Mouse (Mus musculus): ENCODE results near the gene Zbed6.

The Zbed6 gene

GRCm38 (mm10) chr1:133667721-133668120 is 7.0 kb upstream of the Zbed6 start:
- in situ Hi-C loops (cut with MboI; ENCODE audit: low pct_unique_long_range_greater_than_20kb in 1 of 2, low sequenced_read_pairs in 2 of 2, unreplicated experiment in 1 of 2): loop anchor here in 1 of 2 experiments (25.0 kb wide), 1 partner anchor 895 kb away; the partner anchor contains the start of gene Kdm5b

- in situ Hi-C loops (cut with MboI; ENCODE audit: low pct_unique_long_range_greater_than_20kb in 1 of 2, low sequenced_read_pairs in 2 of 2, unreplicated experiment in 1 of 2): loop anchor here in 1 of 2 experiments (25.0 kb wide), 1 partner anchor 897 kb away; the partner anchor contains the start of gene Kdm5b
Observed at GRCm38 (mm10) chr1:133665713-133666112, 5.0 kb upstream of the Zbed6 start.

- in situ Hi-C loops (cut with MboI; ENCODE audit: low pct_unique_long_range_greater_than_20kb in 1 of 2, low sequenced_read_pairs in 2 of 2, unreplicated experiment in 1 of 2): loop anchor here in 1 of 2 experiments (25.0 kb wide), 1 partner anchor 898 kb away; the partner anchor contains the start of gene Kdm5b
Observed at GRCm38 (mm10) chr1:133664203-133664970, 3.7 kb upstream of the Zbed6 start.

- in situ Hi-C loops (cut with MboI; ENCODE audit: low pct_unique_long_range_greater_than_20kb in 1 of 2, low sequenced_read_pairs in 2 of 2, unreplicated experiment in 1 of 2): loop anchor here in 1 of 2 experiments (25.0 kb wide), 1 partner anchor 899 kb away; the partner anchor contains the start of gene Kdm5b
Observed at GRCm38 (mm10) chr1:133663427-133663826, 2.7 kb upstream of the Zbed6 start.

- in situ Hi-C loops (cut with MboI; ENCODE audit: low pct_unique_long_range_greater_than_20kb in 1 of 2, low sequenced_read_pairs in 2 of 2, unreplicated experiment in 1 of 2): loop anchor here in 1 of 2 experiments (25.0 kb wide), 1 partner anchor 899 kb away; the partner anchor contains the start of gene Kdm5b
Observed at GRCm38 (mm10) chr1:133662941-133663340, 2.3 kb upstream of the Zbed6 start.

- in situ Hi-C loops (cut with MboI; ENCODE audit: low pct_unique_long_range_greater_than_20kb in 1 of 2, low sequenced_read_pairs in 2 of 2, unreplicated experiment in 1 of 2): loop anchor here in 1 of 2 experiments (25.0 kb wide), 1 partner anchor 901 kb away; the partner anchor contains the start of gene Kdm5b
Observed at GRCm38 (mm10) chr1:133661203-133661933, 683 bp upstream of the Zbed6 start, which contains the start of gene Gm38394. Gene Gm38394, minus strand, starts transcription at chr1:133661318.

GRCm38 (mm10) chr1:133658878-133659277 is 1.8 kb downstream of the Zbed6 start:
- in situ Hi-C loops (cut with MboI; ENCODE audit: low pct_unique_long_range_greater_than_20kb in 1 of 2, low sequenced_read_pairs in 2 of 2, unreplicated experiment in 1 of 2): loop anchor here in 1 of 2 experiments (25.0 kb wide), 1 partner anchor 903 kb away; the partner anchor contains the start of gene Kdm5b

- in situ Hi-C loops (cut with MboI; ENCODE audit: low pct_unique_long_range_greater_than_20kb in 1 of 2, low sequenced_read_pairs in 2 of 2, unreplicated experiment in 1 of 2): loop anchor here in 1 of 2 experiments (25.0 kb wide), 1 partner anchor 905 kb away; the partner anchor contains the start of gene Kdm5b
Observed at GRCm38 (mm10) chr1:133656811-133657210, 3.9 kb downstream of the Zbed6 start.

GRCm38 (mm10) chr1:133653033-133653432 is 7.7 kb downstream of the Zbed6 start:
- in situ Hi-C loops (cut with MboI; ENCODE audit: low pct_unique_long_range_greater_than_20kb in 1 of 2, low sequenced_read_pairs in 2 of 2, unreplicated experiment in 1 of 2): loop anchor here in 1 of 2 experiments (25.0 kb wide), 1 partner anchor 909 kb away; the partner anchor contains the start of gene Kdm5b

GRCm38 (mm10) chr1:133650288-133651055 is 10.2 kb downstream of the Zbed6 start:
- in situ Hi-C loops (cut with MboI; ENCODE audit: low pct_unique_long_range_greater_than_20kb in 1 of 2, low sequenced_read_pairs in 2 of 2, unreplicated experiment in 1 of 2): loop anchor here in 1 of 2 experiments (25.0 kb wide), 1 partner anchor 912 kb away; the partner anchor contains the start of gene Kdm5b

- in situ Hi-C loops (cut with MboI; ENCODE audit: low pct_unique_long_range_greater_than_20kb in 1 of 2, low sequenced_read_pairs in 2 of 2, unreplicated experiment in 1 of 2): no loop called here
Observed at GRCm38 (mm10) chr1:133645652-133646051, 15.0 kb downstream of the Zbed6 start.

- in situ Hi-C loops (cut with MboI; ENCODE audit: low pct_unique_long_range_greater_than_20kb in 1 of 2, low sequenced_read_pairs in 2 of 2, unreplicated experiment in 1 of 2): no loop called here
Observed at GRCm38 (mm10) chr1:133641163-133641562, 19.5 kb downstream of the Zbed6 start.

GRCm38 (mm10) chr1:133638517-133638916 is 22.2 kb downstream of the Zbed6 start:
- in situ Hi-C loops (cut with MboI; ENCODE audit: low pct_unique_long_range_greater_than_20kb in 1 of 2, low sequenced_read_pairs in 2 of 2, unreplicated experiment in 1 of 2): no loop called here

- in situ Hi-C loops (cut with MboI; ENCODE audit: low pct_unique_long_range_greater_than_20kb in 1 of 2, low sequenced_read_pairs in 2 of 2, unreplicated experiment in 1 of 2): no loop called here
Observed at GRCm38 (mm10) chr1:133632168-133632567, 28.5 kb downstream of the Zbed6 start.

GRCm38 (mm10) chr1:133625052-133625451 is 35.6 kb downstream of the Zbed6 start:
- in situ Hi-C loops (cut with MboI; ENCODE audit: low pct_unique_long_range_greater_than_20kb in 1 of 2, low sequenced_read_pairs in 2 of 2, unreplicated experiment in 1 of 2): loop anchor here in 1 of 2 experiments (5.0 kb wide), 1 partner anchor 92 kb away; no protein-coding TSS in a partner anchor

GRCm38 (mm10) chr1:133618311-133618710 is 42.4 kb downstream of the Zbed6 start:
- in situ Hi-C loops (cut with MboI; ENCODE audit: low pct_unique_long_range_greater_than_20kb in 1 of 2, low sequenced_read_pairs in 2 of 2, unreplicated experiment in 1 of 2): loop anchor here in 1 of 2 experiments (25.0 kb wide), 1 partner anchor 431 kb away; no protein-coding TSS in a partner anchor

- in situ Hi-C loops (cut with MboI; ENCODE audit: low pct_unique_long_range_greater_than_20kb in 1 of 2, low sequenced_read_pairs in 2 of 2, unreplicated experiment in 1 of 2): loop anchor here in 1 of 2 experiments (25.0 kb wide), 1 partner anchor 431 kb away; no protein-coding TSS in a partner anchor
Observed at GRCm38 (mm10) chr1:133617908-133618307, 42.8 kb downstream of the Zbed6 start.

- in situ Hi-C loops (cut with MboI; ENCODE audit: low pct_unique_long_range_greater_than_20kb in 1 of 2, low sequenced_read_pairs in 2 of 2, unreplicated experiment in 1 of 2): loop anchor here in 1 of 2 experiments (5.0 to 25.0 kb wide), 2 partner anchors 297 to 427 kb away; no protein-coding TSS in a partner anchor
Observed at GRCm38 (mm10) chr1:133613817-133614216, 46.9 kb downstream of the Zbed6 start.
